Mouse (Mus musculus) ovary, adult 18-20 months (tissue): Measurements from ENCODE around the gene Pon2.

Source experiments
- DNase-seq: peaks from one replicate; pipeline ENCODE4 v3.0.0; 2022; ENCODE audit warnings: low spot score, mixed read lengths

Pon2 gene

GRCm38 (mm10) chr6:5222080-5222479, 76.2 kb downstream of the Pon2 start:
- DNase-seq, result no peak

- no peak for DNase-seq
Measured at GRCm38 (mm10) chr6:5218190-5218589, 80.1 kb downstream of the Pon2 start.
